Mouse (Mus musculus) heart, adult 2 months (tissue): ENCODE results near the gene Mmp25. TPM values are rescaled to one million over a fixed set of nuclear protein-coding genes. Genes with fewer than 3 reads are reported as not detected.

Source experiments
- DNase-seq, 2 experiments: peaks; one replicate each; pipeline ENCODE4 v3.0.0; 2021
- H3K27ac ChIP-seq: fragments of 200-600 bp; 2 replicates; pipeline ENCODE4 v1.8.1; 2022
- H3K27me3 ChIP-seq: fragments of 200-500 bp; 2 replicates; pipeline ENCODE4 v1.6.1; 2012; ENCODE audit warnings: mild to moderate bottlenecking, low read length, inconsistent platforms, mixed read lengths; ENCODE audit not compliant: control insufficient read depth, insufficient read depth
- H3K36me3 ChIP-seq: fragments of 200-500 bp; 2 replicates; pipeline ENCODE4 v1.6.1; 2012; ENCODE audit warnings: low read length, inconsistent platforms; ENCODE audit not compliant: control insufficient read depth, insufficient read depth
- H3K4me1 ChIP-seq: fragments of 200-500 bp; 2 replicates; pipeline ENCODE4 v1.6.1; 2011; ENCODE audit warnings: low read length; ENCODE audit not compliant: control insufficient read depth, insufficient read depth
- H3K4me3 ChIP-seq: fragments of 200-600 bp; 2 replicates; pipeline ENCODE4 v1.8.1; 2022
- H3K79me2 ChIP-seq: fragments of 200-500 bp; replicated peaks from 2 replicates; pipeline ENCODE4 v1.6.1; 2012; ENCODE audit warnings: mild to moderate bottlenecking, inconsistent platforms, low read length, moderate library complexity, mixed read lengths; ENCODE audit not compliant: control insufficient read depth, insufficient read depth
- H3K9ac ChIP-seq: fragments of 200-500 bp; 2 replicates; pipeline ENCODE4 v1.6.1; 2012; ENCODE audit warnings: low read depth, mild to moderate bottlenecking, control low read depth, inconsistent platforms, low read length, mixed read lengths
- CTCF ChIP-seq: fragments of 200-600 bp; IDR thresholded peaks from 2 replicates; pipeline ENCODE4 v1.8.1; 2022; ENCODE audit warnings: antibody characterized with exemption, mild to moderate bottlenecking, moderate library complexity
- EP300 ChIP-seq: fragments of 200-500 bp; IDR thresholded peaks from 2 replicates; pipeline ENCODE4 v1.6.1; 2011; ENCODE audit warnings: low read depth, low read length, control low read depth; ENCODE audit not compliant: insufficient read depth
- POLR2A ChIP-seq: fragments of 200-500 bp; IDR thresholded peaks from 2 replicates; pipeline ENCODE4 v1.6.1; 2011; ENCODE audit warnings: mild to moderate bottlenecking, low read depth, low read length, control low read depth; ENCODE audit not compliant: insufficient read depth
- WGBS: fragments of 180-500 bp; shearing (Covaris S2); methylation state at CpG from one replicate; pipeline ENCODE4 v1.1.7; 2018; 5-methylcytosine and 5-hydroxymethylcytosine counted together
- intact Hi-C: fragments of 180-260 bp; cut with DNase I; formaldehyde crosslinking; loops from one replicate; pipeline ENCODE4 v1.15.1; 2025
- polyA plus RNA-seq: library from polyadenylated mRNA; depleted of rRNA; stranded (reverse); fragments of >200 nt; gene quantifications from 2 replicates; pipeline ENCODE4 v1.2.3, GENCODE M21; 2012; rRNA removed
- total RNA-seq, 2 experiments: library from RNA; stranded (reverse); gene quantifications; 2 replicates each; pipeline ENCODE4 v1.2.3; 2021

The Mmp25 gene
- total and polyA plus RNA-seq, 3 experiments = 0.09 to 0.21 (median 0.10) TPM

- 11% methylated on average over 13 of the region's 13 CpGs for WGBS
- intact Hi-C loops = no loop called here
- TF ChIP-seq POLR2A (no peak), EP300 (no peak), CTCF (no peak)
- peak overlapping the region; percentile 1; the same call in 1 of the 2 replicates for H3K9ac ChIP-seq
- H3K4me1 ChIP-seq = no peaks in the 10 kb centered on the region; the same call in 1 of the 2 replicates
- no peaks in the 10 kb centered on the region for H3K27me3 ChIP-seq
- peak overlapping the region; percentile 61 for H3K27ac ChIP-seq
- H3K79me2 ChIP-seq = no peaks in the 10 kb centered on the region
- peak overlapping the region; percentile 64 for H3K4me3 ChIP-seq
- no peak for DNase-seq
- H3K36me3 ChIP-seq = no peaks in the 10 kb centered on the region
Measured at GRCm38 (mm10) chr17:23592926-23593300, 52.2 kb downstream of the Mmp25 start.

GRCm38 (mm10) chr17:23592208-23592925, 52.7 kb downstream of the Mmp25 start:
- Histone ChIP-seq H3K79me2 (no peaks in the 10 kb centered on the region), H3K27me3 (no peaks in the 10 kb centered on the region), H3K4me3 (peak overlapping the region; percentile 64), H3K36me3 (no peaks in the 10 kb centered on the region), H3K4me1 (no peaks in the 10 kb centered on the region; the same call in 1 of the 2 replicates), H3K27ac (peak overlapping the region; percentile 61), H3K9ac (peak overlapping the region; percentile 1; the same call in 1 of the 2 replicates)
- WGBS = 7% methylated on average over 34 of the region's 34 CpGs
- intact Hi-C loops = no loop called here
- DNase-seq = peak; percentile 90 to 93
- TF ChIP-seq POLR2A (peak; percentile 50), EP300 (no peak), CTCF (no peak)

GRCm38 (mm10) chr17:23587253-23587652, 57.8 kb downstream of the Mmp25 start:
- Histone ChIP-seq H3K4me1 (peaks cover 3% of the 10 kb centered on the region), H3K36me3 (no peaks in the 10 kb centered on the region), H3K4me3 (no peak overlapping the region), H3K79me2 (no peaks in the 10 kb centered on the region), H3K27me3 (no peaks in the 10 kb centered on the region), H3K27ac (no peak overlapping the region), H3K9ac (no peak overlapping the region)
- no peak for DNase-seq
- 55% methylated on average over 2 of the region's 2 CpGs for WGBS
- TF ChIP-seq POLR2A = no peak
- TF ChIP-seq EP300 = no peak
- no peak for TF ChIP-seq CTCF
- intact Hi-C loops = no loop called here

GRCm38 (mm10) chr17:23585721-23586491, 59.2 kb downstream of the Mmp25 start:
- peaks cover 3% of the 10 kb centered on the region for H3K4me1 ChIP-seq
- peak; percentile 34 to 55 for DNase-seq
- H3K27ac ChIP-seq = peak overlapping the region; percentile 21
- peak overlapping the region; percentile 65 for H3K4me3 ChIP-seq
- H3K36me3 ChIP-seq = no peaks in the 10 kb centered on the region
- H3K79me2 ChIP-seq = no peaks in the 10 kb centered on the region
- TF ChIP-seq EP300 (no peak), POLR2A (peak; percentile 72)
- H3K9ac ChIP-seq = peak overlapping the region; percentile 51
- WGBS = under 1% methylated on average over 22 of the region's 22 CpGs
- intact Hi-C loops = no loop called here
- H3K27me3 ChIP-seq = no peaks in the 10 kb centered on the region

GRCm38 (mm10) chr17:23584786-23585185, 60.3 kb downstream of the Mmp25 start:
- DNase-seq = no peak
- Histone ChIP-seq H3K4me1 (peaks cover 3% of the 10 kb centered on the region), H3K27me3 (no peaks in the 10 kb centered on the region), H3K36me3 (no peaks in the 10 kb centered on the region), H3K4me3 (no peak overlapping the region), H3K9ac (no peak overlapping the region), H3K27ac (no peak overlapping the region), H3K79me2 (no peaks in the 10 kb centered on the region)
- WGBS = 78% methylated on average over 8 of the region's 8 CpGs
- no peak for TF ChIP-seq EP300
- no peak for TF ChIP-seq POLR2A
- TF ChIP-seq CTCF = no peak
- intact Hi-C loops = no loop called here

Other genes with a start within 250 kb of the Mmp25 start
- gene Vmn2r117, start 165.6 kb downstream of the Mmp25 start, total RNA-seq = not detected
- gene Vmn2r117, start 165.6 kb downstream of the Mmp25 start, polyA plus RNA-seq = not detected in 2 replicates
- 1 to 10 TPM; 5.5 to 6.2 TPM for gene Zfp213, start 81.0 kb downstream of the Mmp25 start, total RNA-seq
- gene Zfp213, start 81.0 kb downstream of the Mmp25 start, polyA plus RNA-seq = 8.7 and 9.8 TPM in 2 replicates
- gene Zfp13, start 45.8 kb downstream of the Mmp25 start, total RNA-seq = 1 to 10 TPM; 2.2 to 2.8 TPM
- 3.2 and 3.6 TPM in 2 replicates for gene Zfp13, start 45.8 kb downstream of the Mmp25 start, polyA plus RNA-seq
- not detected for gene Zscan10, start 44.4 kb downstream of the Mmp25 start, total RNA-seq
- not detected in 2 replicates for gene Zscan10, start 44.4 kb downstream of the Mmp25 start, polyA plus RNA-seq
- not detected for gene Bicdl2, start 15.2 kb upstream of the Mmp25 start, total RNA-seq
- not detected in 2 replicates for gene Bicdl2, start 15.2 kb upstream of the Mmp25 start, polyA plus RNA-seq
- 100 to 1,000 TPM; 172 to 215 TPM for gene Hcfc1r1, start 28.3 kb upstream of the Mmp25 start, total RNA-seq
- gene Hcfc1r1, start 28.3 kb upstream of the Mmp25 start, polyA plus RNA-seq = 494 and 575 TPM in 2 replicates
- 1 to 10 TPM; 9.6 to 9.7 TPM for gene Thoc6, start 28.6 kb upstream of the Mmp25 start, total RNA-seq
- gene Thoc6, start 28.6 kb upstream of the Mmp25 start, polyA plus RNA-seq = 14.4 and 15.3 TPM in 2 replicates
- gene Tnfrsf12a, start 32.2 kb upstream of the Mmp25 start, total RNA-seq = 10 to 100 TPM; 80.1 to 82.5 TPM
- gene Tnfrsf12a, start 32.2 kb upstream of the Mmp25 start, polyA plus RNA-seq = 28.1 and 37.9 TPM in 2 replicates
- not detected for gene Cldn6, start 34.0 kb upstream of the Mmp25 start, total RNA-seq
- gene Cldn6, start 34.0 kb upstream of the Mmp25 start, polyA plus RNA-seq = not detected in 2 replicates
- gene Cldn9, start 38.7 kb upstream of the Mmp25 start, total RNA-seq = not detected
- not detected in 2 replicates for gene Cldn9, start 38.7 kb upstream of the Mmp25 start, polyA plus RNA-seq
- not detected for gene 1520401A03Rik, start 77.5 kb upstream of the Mmp25 start, total RNA-seq
- gene 1520401A03Rik, start 77.5 kb upstream of the Mmp25 start, polyA plus RNA-seq = not detected in 2 replicates
- gene Pkmyt1, start 81.1 kb upstream of the Mmp25 start, total RNA-seq = 1 to 10 TPM; 1.2 to 1.6 TPM
- gene Pkmyt1, start 81.1 kb upstream of the Mmp25 start, polyA plus RNA-seq = 3.9 and 5.6 TPM in 2 replicates
- gene Paqr4, start 95.6 kb upstream of the Mmp25 start, total RNA-seq = 10 to 100 TPM; 25.5 to 27.2 TPM
- 30.7 and 33.2 TPM in 2 replicates for gene Paqr4, start 95.6 kb upstream of the Mmp25 start, polyA plus RNA-seq
- not detected for gene Kremen2, start 100.6 kb upstream of the Mmp25 start, total RNA-seq
- gene Kremen2, start 100.6 kb upstream of the Mmp25 start, polyA plus RNA-seq = 0.06 and 0.27 TPM in 2 replicates
- gene Flywch1, start 126.3 kb upstream of the Mmp25 start, total RNA-seq = 10 to 100 TPM; 39.4 to 40.1 TPM
- 25.9 and 33.4 TPM in 2 replicates for gene Flywch1, start 126.3 kb upstream of the Mmp25 start, polyA plus RNA-seq
- gene Flywch2, start 140.8 kb upstream of the Mmp25 start, total RNA-seq = under 1 TPM; 0.27 to 0.50 TPM
- gene Flywch2, start 140.8 kb upstream of the Mmp25 start, polyA plus RNA-seq = 1.3 and 1.5 TPM in 2 replicates
- gene Srrm2, start 145.3 kb upstream of the Mmp25 start, total RNA-seq = 100 to 1,000 TPM; 157 to 161 TPM
- gene Srrm2, start 145.3 kb upstream of the Mmp25 start, polyA plus RNA-seq = 318 and 320 TPM in 2 replicates
- 100 to 1,000 TPM; 325 to 371 TPM for gene Elob, start 183.9 kb upstream of the Mmp25 start, total RNA-seq
- gene Elob, start 183.9 kb upstream of the Mmp25 start, polyA plus RNA-seq = 384 and 511 TPM in 2 replicates
- gene Prss33, start 190.8 kb upstream of the Mmp25 start, total RNA-seq = not detected
- gene Prss33, start 190.8 kb upstream of the Mmp25 start, polyA plus RNA-seq = not detected in 2 replicates
- not detected for gene Prss32, start 198.6 kb upstream of the Mmp25 start, total RNA-seq
- 0.16 TPM in 1 of 2 replicates, not detected in the other for gene Prss32, start 198.6 kb upstream of the Mmp25 start, polyA plus RNA-seq
- under 1 TPM in 1 of 2 experiments, not detected in 1; 0.29 TPM for gene Prss41, start 198.9 kb upstream of the Mmp25 start, total RNA-seq
- not detected in 2 replicates for gene Prss41, start 198.9 kb upstream of the Mmp25 start, polyA plus RNA-seq
- not detected for gene Prss21, start 222.8 kb upstream of the Mmp25 start, total RNA-seq
- not detected in 2 replicates for gene Prss21, start 222.8 kb upstream of the Mmp25 start, polyA plus RNA-seq
- gene Dcpp1, start 235.6 kb upstream of the Mmp25 start, total RNA-seq = not detected
- not detected in 2 replicates for gene Dcpp1, start 235.6 kb upstream of the Mmp25 start, polyA plus RNA-seq
- gene Dcpp2, start 235.6 kb upstream of the Mmp25 start, total RNA-seq = not detected
- gene Dcpp2, start 235.6 kb upstream of the Mmp25 start, polyA plus RNA-seq = not detected in 2 replicates